Mouse (Mus musculus) thymus, adult 2 months (tissue): ENCODE measurements around the gene Hal.

ENCODE experiments used
- CTCF ChIP-seq: fragments of 200-500 bp; IDR thresholded peaks from 2 replicates; pipeline ENCODE4 v1.5.1; 2012; ENCODE audit warnings: mild to moderate bottlenecking, control low read depth, low read length, moderate library complexity, borderline replicate concordance; ENCODE audit not compliant: control insufficient read depth, poor library complexity, insufficient read depth; ENCODE audit errors: extremely low read depth
- POLR2A ChIP-seq: fragments of 200-500 bp; IDR thresholded peaks from 2 replicates; pipeline ENCODE4 v1.6.1; 2012; ENCODE audit warnings: mild to moderate bottlenecking, low read length, control low read depth, moderate library complexity; ENCODE audit not compliant: control insufficient read depth, poor library complexity, insufficient read depth; ENCODE audit errors: extremely low read depth

GRCm38 (mm10) chr10:93548991-93549390, 60.4 kb downstream of the Hal start:
- TF ChIP-seq CTCF (peak; percentile 66; the same call in 1 of the 2 replicates), POLR2A (no peak)
